Mouse (Mus musculus) G1E (cell line): Measurements from ENCODE around the gene Mrpl46. TPM values are rescaled to one million over a fixed set of nuclear protein-coding genes. Genes with fewer than 3 reads are reported as not detected.

ENCODE experiments used
- ATAC-seq: 2 replicates; pipeline ENCODE4 v1.8.0; 2016; ENCODE audit warnings: mild to moderate bottlenecking; ENCODE audit not compliant: insufficient number of reproducible peaks, poor library complexity, low FRiP score, severe bottlenecking; ENCODE audit errors: extremely low read depth
- DNase-seq: peaks from one replicate; pipeline ENCODE4 v3.0.0; 2012; ENCODE audit warnings: low spot score
- H3K27me3 ChIP-seq: 2 replicates; pipeline ENCODE4 v1.6.1; 2012; ENCODE audit warnings: mild to moderate bottlenecking, low read length, inconsistent platforms; ENCODE audit not compliant: insufficient read depth
- H3K36me3 ChIP-seq: replicated peaks from 2 replicates; pipeline ENCODE3; 2012; ENCODE audit warnings: mild to moderate bottlenecking, inconsistent platforms
- H3K4me1 ChIP-seq: 2 replicates; pipeline ENCODE4 v1.6.1; 2012; ENCODE audit warnings: low read depth, low read length, inconsistent platforms, mixed read lengths; ENCODE audit not compliant: insufficient read depth
- H3K4me3 ChIP-seq: 2 replicates; pipeline ENCODE4 v1.5.1; 2012; ENCODE audit warnings: low read depth, mild to moderate bottlenecking, inconsistent platforms, low read length, moderate library complexity, mixed read lengths
- H3K9me3 ChIP-seq: replicated peaks from 2 replicates; pipeline ENCODE4 v1.6.1; 2012; ENCODE audit warnings: inconsistent platforms
- CTCF ChIP-seq: IDR thresholded peaks from 2 replicates; pipeline ENCODE4 v1.5.1; 2012; ENCODE audit warnings: low read depth, low read length, inconsistent platforms, mixed read lengths
- GATA1 ChIP-seq: IDR thresholded peaks from 2 replicates; pipeline ENCODE4 v1.6.1; 2012; ENCODE audit warnings: borderline replicate concordance, low read length, inconsistent platforms, mixed read lengths
- GATA2 ChIP-seq: IDR thresholded peaks from 2 replicates; pipeline ENCODE4 v1.6.1; 2012; ENCODE audit warnings: low read depth, low read length, inconsistent platforms, borderline replicate concordance
- POLR2AphosphoS5 ChIP-seq: IDR thresholded peaks from 2 replicates; pipeline ENCODE4 v1.6.1; 2012; ENCODE audit warnings: low read depth, low read length, inconsistent platforms; ENCODE audit not compliant: insufficient replicate concordance
- polyA plus RNA-seq: library from polyadenylated mRNA; stranded (reverse); fragments of >175 nt; gene quantifications from 2 replicates; pipeline ENCODE4 v1.2.3, GENCODE M21; 2012
- total RNA-seq, 2 experiments: library from RNA; stranded (forward) in 1 of 2; stranded (reverse) in 1 of 2; fragments of 200-1000 nt in 1 of 2; fragments of >200 nt in 1 of 2; fragmentation: Nextera tagmentation in 1 of 2; gene quantifications; 2 replicates each; pipeline ENCODE4 v1.2.3; 2014 to 2017

Gene Mrpl46
- total and polyA plus RNA-seq, 3 experiments: 19.3 to 59.0 (median 19.9) TPM

DNA sequence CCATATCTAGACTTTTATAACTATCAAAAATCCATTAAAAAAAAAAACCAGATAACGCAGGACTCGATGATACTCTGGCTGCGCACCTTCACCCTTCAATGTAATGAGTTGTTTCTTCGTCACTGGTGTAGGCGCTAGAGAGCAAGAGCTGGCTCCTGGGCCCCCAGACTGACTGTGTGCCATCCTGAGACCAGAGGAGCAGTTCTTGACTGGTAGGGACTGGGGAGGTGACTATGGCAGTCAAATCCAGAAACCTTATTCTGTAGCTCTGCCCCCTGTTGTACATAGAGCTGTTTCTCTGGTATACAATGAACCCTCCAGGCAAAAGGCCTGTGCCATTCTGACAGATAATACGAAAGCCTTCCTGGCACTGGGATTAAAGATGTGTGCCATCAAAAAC is 46.1 kb downstream of the Mrpl46 start:
- ATAC-seq: no peak
- Histone ChIP-seq H3K4me1 (no peaks in the 10 kb centered on the region), H3K9me3 (no peaks in the 10 kb centered on the region), H3K36me3 (no peaks in the 10 kb centered on the region), H3K4me3 (no peak overlapping the region), H3K27me3 (0 out of 2 replicates have a peak, but pooled peaks cover 3% of the 10 kb centered on the region)
- no peak for DNase-seq
- TF ChIP-seq POLR2AphosphoS5 (no peak), GATA2 (no peak), GATA1 (no peak)

DNA sequence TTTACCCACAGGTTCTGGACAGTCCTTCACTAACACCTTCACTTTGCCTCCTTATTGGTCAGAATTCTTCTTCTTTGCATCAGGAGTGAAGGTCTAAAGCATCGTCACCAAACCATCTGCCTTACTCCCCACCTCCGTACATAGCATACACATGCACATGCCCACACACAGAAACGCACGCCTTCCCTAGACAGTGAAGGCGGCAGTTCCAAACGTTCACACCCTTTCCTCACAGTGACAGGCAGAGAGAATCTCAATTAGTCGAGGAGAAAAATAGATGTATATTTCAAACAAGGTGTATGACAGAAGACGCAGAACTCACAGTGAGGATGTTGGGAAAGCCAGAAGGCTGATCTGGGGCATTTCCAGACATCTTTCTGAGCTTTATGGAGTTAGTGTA is 51.9 kb downstream of the Mrpl46 start:
- H3K4me3 ChIP-seq: no peak overlapping the region
- peaks cover 3% of the 10 kb centered on the region; the same call in 1 of the 2 replicates for H3K27me3 ChIP-seq
- no peaks in the 10 kb centered on the region for H3K4me1 ChIP-seq
- ATAC-seq (no peak), DNase-seq (no peak)
- TF ChIP-seq POLR2AphosphoS5 (no peak), GATA1 (no peak), CTCF (no peak)
- H3K9me3 ChIP-seq: no peaks in the 10 kb centered on the region
- no peaks in the 10 kb centered on the region for H3K36me3 ChIP-seq

Other genes starting within 250 kb of the Mrpl46 start
- not detected in 2 replicates for gene Ntrk3, start 45.5 kb downstream of the Mrpl46 start, total RNA-seq (2014; fragmentation: Nextera tagmentation)
- 0.12 and 0.27 TPM in 2 replicates for gene Ntrk3, start 45.5 kb downstream of the Mrpl46 start, total RNA-seq (2017)
- not detected in 2 replicates for gene Ntrk3, start 45.5 kb downstream of the Mrpl46 start, polyA plus RNA-seq
- 21.1 and 24.4 TPM in 2 replicates for gene Mrps11, start 412 bp downstream of the Mrpl46 start, total RNA-seq (2014; fragmentation: Nextera tagmentation)
- gene Mrps11, start 412 bp downstream of the Mrpl46 start, total RNA-seq (2017): 50.4 and 66.1 TPM in 2 replicates
- gene Mrps11, start 412 bp downstream of the Mrpl46 start, polyA plus RNA-seq: 56.9 and 60.5 TPM in 2 replicates
- gene Det1, start 63.7 kb upstream of the Mrpl46 start, total RNA-seq (2014; fragmentation: Nextera tagmentation): 35.5 and 42.5 TPM in 2 replicates
- gene Det1, start 63.7 kb upstream of the Mrpl46 start, total RNA-seq (2017): 17.9 and 18.2 TPM in 2 replicates
- gene Det1, start 63.7 kb upstream of the Mrpl46 start, polyA plus RNA-seq: 5.5 and 8.8 TPM in 2 replicates
- 15.3 and 18.7 TPM in 2 replicates for gene Aen, start 112.3 kb upstream of the Mrpl46 start, total RNA-seq (2014; fragmentation: Nextera tagmentation)
- gene Aen, start 112.3 kb upstream of the Mrpl46 start, total RNA-seq (2017): 38.7 and 43.5 TPM in 2 replicates
- gene Aen, start 112.3 kb upstream of the Mrpl46 start, polyA plus RNA-seq: 81.9 and 116 TPM in 2 replicates
- gene Isg20, start 129.9 kb upstream of the Mrpl46 start, total RNA-seq (2014; fragmentation: Nextera tagmentation): 1.9 and 42.7 TPM in 2 replicates
- 1.1 and 2.1 TPM in 2 replicates for gene Isg20, start 129.9 kb upstream of the Mrpl46 start, total RNA-seq (2017)
- gene Isg20, start 129.9 kb upstream of the Mrpl46 start, polyA plus RNA-seq: 0.59 and 0.70 TPM in 2 replicates